Mouse (Mus musculus) frontal cortex, postnatal 14 days (tissue): ENCODE data around the gene Tead1.

Source experiments
- DNase-seq, 2 experiments: peaks; one replicate each; pipeline ENCODE4 v3.0.0; 2022; ENCODE audit warnings: low spot score in 2 of 2

Gene Tead1

GRCm38 (mm10) chr7:112855419-112855818 is 176.3 kb downstream of the Tead1 start:
- DNase-seq: no peak

- DNase-seq: no peak
Observed at GRCm38 (mm10) chr7:112856121-112856571, 177.0 kb downstream of the Tead1 start.

- DNase-seq: no peak
Observed at GRCm38 (mm10) chr7:112856583-112856982, 177.5 kb downstream of the Tead1 start.

- no peak for DNase-seq
Observed at GRCm38 (mm10) chr7:112859887-112860286, 180.8 kb downstream of the Tead1 start.

- DNase-seq: no peak
Observed at GRCm38 (mm10) chr7:112862086-112862485, 183.0 kb downstream of the Tead1 start.

- no peak for DNase-seq
Observed at GRCm38 (mm10) chr7:112864188-112864587, 185.1 kb downstream of the Tead1 start.

- peak in 1 of 2 experiments; percentile 57 for DNase-seq
Observed at GRCm38 (mm10) chr7:112865739-112866138, 186.6 kb downstream of the Tead1 start.

GRCm38 (mm10) chr7:112868551-112869465 is 189.7 kb downstream of the Tead1 start:
- DNase-seq: peak in 1 of 2 experiments; percentile 64

- no peak for DNase-seq
Observed at GRCm38 (mm10) chr7:112871752-112872151, 192.6 kb downstream of the Tead1 start.

GRCm38 (mm10) chr7:112872435-112873196 is 193.5 kb downstream of the Tead1 start:
- DNase-seq: no peak

GRCm38 (mm10) chr7:112876128-112876527 is 197.0 kb downstream of the Tead1 start:
- no peak for DNase-seq

GRCm38 (mm10) chr7:112883791-112884274 is 204.7 kb downstream of the Tead1 start:
- DNase-seq: peak; percentile 44 to 54

GRCm38 (mm10) chr7:112885546-112885945 is 206.4 kb downstream of the Tead1 start:
- DNase-seq: no peak

GRCm38 (mm10) chr7:112891883-112892282 is 212.8 kb downstream of the Tead1 start:
- no peak for DNase-seq

- DNase-seq: no peak
Observed at GRCm38 (mm10) chr7:112892595-112892994, 213.5 kb downstream of the Tead1 start.

- no peak for DNase-seq
Observed at GRCm38 (mm10) chr7:112896363-112896762, 217.2 kb downstream of the Tead1 start.

- no peak for DNase-seq
Observed at GRCm38 (mm10) chr7:112901710-112902109, 222.6 kb downstream of the Tead1 start.

- DNase-seq: no peak
Observed at GRCm38 (mm10) chr7:112906848-112907247, 227.7 kb downstream of the Tead1 start.

GRCm38 (mm10) chr7:112907468-112907867 is 228.3 kb downstream of the Tead1 start:
- DNase-seq: no peak

- DNase-seq: no peak
Observed at GRCm38 (mm10) chr7:112909164-112909563, 230.0 kb downstream of the Tead1 start.

GRCm38 (mm10) chr7:112912969-112913368 is 233.9 kb downstream of the Tead1 start:
- DNase-seq: no peak

GRCm38 (mm10) chr7:112915571-112915970 is 236.5 kb downstream of the Tead1 start:
- no peak for DNase-seq
